Mouse (Mus musculus) liver, embryonic 14.5 days (tissue): ENCODE measurements at regions not wholly inside any gene's neighbourhood (a gene's known extent, or its start where the extent isn't known, plus 50 kb on each side); places are given as distances from the start of the nearest gene placed in this dataset.

Experiments used
- ATAC-seq: fragments of 200-750 bp; cut with Nextera tagmentation; 2 replicates; pipeline ENCODE4 v1.8.0; 2017; ENCODE audit warnings: moderate number of reproducible peaks, mild to moderate bottlenecking, moderate library complexity; ENCODE audit not compliant: insufficient read depth
- DNase-seq, 3 experiments: peaks; one replicate each; pipeline ENCODE4 v3.0.0-alpha.2; 2012 to 2013; ENCODE audit warnings: low read depth in 3 of 3, low spot score in 3 of 3
- H3K27ac ChIP-seq: fragments of 300-500 bp; sonication (generic); 2 replicates; pipeline ENCODE4 v1.5.1; 2014; ENCODE audit warnings: moderate library complexity, mild to moderate bottlenecking, control low read depth, inconsistent platforms
- H3K27me3 ChIP-seq: fragments of 300-500 bp; sonication (generic); 2 replicates; pipeline ENCODE4 v1.6.1; 2014; ENCODE audit warnings: mild to moderate bottlenecking, low read length, moderate library complexity; ENCODE audit not compliant: control insufficient read depth, insufficient read depth
- H3K36me3 ChIP-seq: fragments of 300-500 bp; sonication (generic); replicated peaks from 2 replicates; pipeline ENCODE4 v1.6.1; 2014; ENCODE audit warnings: low read depth; ENCODE audit not compliant: control insufficient read depth, insufficient read depth
- H3K4me1 ChIP-seq, 2 experiments: fragments of 200-500 bp in 1 of 2; fragments of 300-500 bp in 1 of 2; sonication (generic) in 1 of 2; replicated peaks; 2 replicates each; pipeline ENCODE4 v1.6.1; 2012 to 2014; ENCODE audit warnings: antibody characterized with exemption in 1 of 2, inconsistent platforms in 1 of 2, low read length in 1 of 2; ENCODE audit not compliant: control insufficient read depth in 2 of 2, insufficient read depth in 2 of 2
- H3K4me2 ChIP-seq: fragments of 300-500 bp; sonication (generic); 2 replicates; pipeline ENCODE4 v1.6.1; 2014; ENCODE audit warnings: low read depth, mild to moderate bottlenecking, control low read depth, moderate library complexity
- H3K4me3 ChIP-seq, 2 experiments: fragments of 200-500 bp in 1 of 2; fragments of 300-500 bp in 1 of 2; sonication (generic) in 1 of 2; 2 replicates each; pipeline ENCODE4 v1.5.1; 2012 to 2014; ENCODE audit warnings: low read depth in 2 of 2, low read length in 2 of 2, mild to moderate bottlenecking in 2 of 2, control low read depth in 1 of 2, inconsistent platforms in 1 of 2, moderate library complexity in 1 of 2; ENCODE audit not compliant: insufficient read depth in 1 of 2
- H3K9ac ChIP-seq: fragments of 300-500 bp; sonication (generic); replicated peaks from 2 replicates; pipeline ENCODE4 v1.6.1; 2014; ENCODE audit warnings: mild to moderate bottlenecking, control low read depth, moderate library complexity
- H3K9me3 ChIP-seq: fragments of 300-500 bp; sonication (generic); 2 replicates; pipeline ENCODE4 v1.6.1; 2016; ENCODE audit warnings: low read length, mixed read lengths; ENCODE audit not compliant: control insufficient read depth
- CTCF ChIP-seq: IDR thresholded peaks from 2 replicates; pipeline ENCODE4 v1.5.1; 2016; ENCODE audit warnings: antibody characterized with exemption, low read depth, control low read depth
- EP300 ChIP-seq: IDR thresholded peaks from 2 replicates; pipeline ENCODE4 v1.6.1; 2016; ENCODE audit warnings: antibody characterized with exemption, low read depth
- WGBS: fragments of 180-500 bp; shearing (Covaris S2); extraction: QIAGEN DNeasy Blood & Tissue Kit; methylation state at CpG from one replicate; pipeline ENCODE4 v1.1.7; 2014; ENCODE audit not compliant: insufficient replicate concordance; 5-methylcytosine and 5-hydroxymethylcytosine counted together

GRCm38 (mm10) chr11:37882717-37883116 is 647.0 kb upstream of the Tenm2 start:
- H3K4me3 ChIP-seq, result no peak overlapping the region
- H3K27me3 ChIP-seq, result no peaks in the 10 kb centered on the region
- TF ChIP-seq CTCF (no peak), EP300 (no peak)
- H3K4me2 ChIP-seq, result no peak overlapping the region
- H3K36me3 ChIP-seq, result no peaks in the 10 kb centered on the region
- H3K27ac ChIP-seq, result no peak overlapping the region
- no peak for DNase-seq
- 55% methylated on average over 4 of the region's 4 CpGs for WGBS
- no peak for ATAC-seq
- H3K9ac ChIP-seq, result no peak overlapping the region
- H3K9me3 ChIP-seq, result no peaks in the 10 kb centered on the region
- H3K4me1 ChIP-seq, result no peaks in the 10 kb centered on the region

GRCm38 (mm10) chr11:37837301-37837700 is 601.5 kb upstream of the Tenm2 start:
- ATAC-seq (no peak), DNase-seq (no peak)
- no peak overlapping the region for H3K4me2 ChIP-seq
- no peaks in the 10 kb centered on the region for H3K36me3 ChIP-seq
- H3K27me3 ChIP-seq, result no peaks in the 10 kb centered on the region
- H3K4me1 ChIP-seq, result no peaks in the 10 kb centered on the region
- no peaks in the 10 kb centered on the region for H3K9me3 ChIP-seq
- TF ChIP-seq EP300 (no peak), CTCF (no peak)
- H3K27ac ChIP-seq, result no peak overlapping the region
- 70% methylated on average over 5 of the region's 5 CpGs for WGBS
- no peak overlapping the region for H3K9ac ChIP-seq
- H3K4me3 ChIP-seq, result no peak overlapping the region

GRCm38 (mm10) chr11:37830975-37831374 is 595.2 kb upstream of the Tenm2 start:
- H3K9me3 ChIP-seq, result no peaks in the 10 kb centered on the region
- H3K27ac ChIP-seq, result no peak overlapping the region
- no peaks in the 10 kb centered on the region for H3K4me1 ChIP-seq
- no peak overlapping the region for H3K4me3 ChIP-seq
- H3K9ac ChIP-seq, result no peak overlapping the region
- H3K36me3 ChIP-seq, result no peaks in the 10 kb centered on the region
- no peaks in the 10 kb centered on the region for H3K27me3 ChIP-seq
- ATAC-seq, result no peak
- no peak for DNase-seq
- WGBS, result 58% methylated on average over 3 of the region's 3 CpGs
- TF ChIP-seq EP300 (no peak), CTCF (no peak)
- H3K4me2 ChIP-seq, result no peak overlapping the region

GRCm38 (mm10) chr11:37806761-37807160 is 571.0 kb upstream of the Tenm2 start:
- no peak for TF ChIP-seq CTCF
- TF ChIP-seq EP300, result no peak
- ATAC-seq, result no peak
- H3K9ac ChIP-seq, result no peak overlapping the region

GRCm38 (mm10) chr11:37798783-37799318 is 563.1 kb upstream of the Tenm2 start:
- H3K9me3 ChIP-seq, result no peaks in the 10 kb centered on the region
- no peak for TF ChIP-seq CTCF
- TF ChIP-seq EP300, result no peak
- H3K4me3 ChIP-seq, result no peak overlapping the region
- DNase-seq (no peak), ATAC-seq (no peak)
- no peak overlapping the region for H3K27ac ChIP-seq
- H3K9ac ChIP-seq, result no peak overlapping the region
- H3K27me3 ChIP-seq, result no peaks in the 10 kb centered on the region
- WGBS, result 44% methylated on average over 6 of the region's 6 CpGs
- H3K36me3 ChIP-seq, result no peaks in the 10 kb centered on the region
- H3K4me2 ChIP-seq, result no peak overlapping the region
- H3K4me1 ChIP-seq, result no peaks in the 10 kb centered on the region

More at GRCm38 (mm10) chr11:37806761-37807160, 571.0 kb upstream of the Tenm2 start:
- WGBS, result 57% methylated on average over 5 of the region's 5 CpGs
- DNase-seq, result no peak
- Histone ChIP-seq H3K4me1 (no peaks in the 10 kb centered on the region), H3K9me3 (no peaks in the 10 kb centered on the region), H3K27ac (no peak overlapping the region), H3K36me3 (no peaks in the 10 kb centered on the region), H3K4me3 (no peak overlapping the region), H3K4me2 (no peak overlapping the region), H3K27me3 (no peaks in the 10 kb centered on the region)
